Mouse (Mus musculus): ENCODE measurements around the gene Lrp2.

Lrp2 gene

DNA sequence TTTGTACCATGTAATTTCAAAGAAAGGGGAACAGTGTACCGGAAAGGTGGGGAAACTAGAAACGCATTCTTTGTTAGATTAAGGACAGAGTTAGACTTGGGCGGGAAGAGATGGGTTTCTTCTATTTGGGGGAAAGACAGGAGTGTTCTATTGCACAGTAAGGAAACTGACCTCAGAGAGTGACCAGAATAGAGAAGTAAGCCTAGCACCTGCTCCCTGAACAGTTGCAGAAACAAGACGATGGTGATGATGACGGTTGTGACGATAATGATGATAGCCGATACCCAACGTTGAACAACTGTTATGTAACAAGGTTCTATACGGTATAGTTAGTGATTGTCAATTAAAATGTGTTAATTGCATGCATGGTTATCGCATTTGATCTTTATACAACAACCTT lies 171.3 kb downstream of the Lrp2 start:
- in situ Hi-C loops (cut with MseI, MboI) = no loop called here

DNA sequence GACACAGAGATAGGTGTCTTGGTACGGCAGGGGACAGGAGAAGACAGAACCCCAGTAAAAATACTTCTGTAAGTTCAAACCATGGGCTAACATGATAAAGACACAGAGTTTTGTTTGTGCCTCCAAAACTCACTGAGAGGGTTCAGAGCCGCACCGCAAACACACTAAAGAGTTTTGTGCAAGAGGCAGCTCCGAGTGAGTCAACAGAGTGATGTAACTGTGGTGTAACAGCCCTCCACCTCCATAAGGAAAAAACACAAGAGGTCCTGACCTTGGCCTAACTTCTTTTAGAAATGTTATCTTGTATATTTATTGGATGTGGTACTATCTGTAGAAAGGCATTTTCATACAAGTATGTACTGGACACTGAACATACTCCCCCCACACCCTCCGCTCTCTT lies 180.2 kb downstream of the Lrp2 start:
- in situ Hi-C loops (cut with MseI, MboI) = no loop called here

- in situ Hi-C loops (cut with MseI, MboI) = no loop called here
These were observed 183.6 kb downstream of the Lrp2 start for GRCm38 (mm10) chr2:69402309-69402708.

DNA sequence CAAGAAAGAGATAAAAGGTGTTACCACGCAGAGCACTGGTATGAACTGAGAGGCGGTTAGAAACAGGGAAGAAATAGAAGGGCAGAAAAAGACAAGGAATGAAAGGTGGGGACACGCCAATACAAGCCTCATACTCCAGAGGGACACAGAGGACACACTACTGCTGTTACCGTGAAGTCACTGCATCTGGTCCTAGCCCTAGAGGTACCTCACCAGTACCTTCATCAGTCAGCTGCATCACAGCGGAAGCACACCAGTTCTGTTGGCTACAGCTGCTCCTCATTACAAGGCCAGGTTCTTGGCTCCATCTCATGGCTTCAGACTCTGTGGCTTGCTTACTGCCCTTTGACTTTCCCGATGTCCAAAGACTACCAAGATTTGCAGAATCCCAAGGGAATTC lies 184.0 kb downstream of the Lrp2 start:
- in situ Hi-C loops (cut with MseI, MboI) = no loop called here

- in situ Hi-C loops (cut with MseI, MboI) = no loop called here
These were observed 184.8 kb downstream of the Lrp2 start for GRCm38 (mm10) chr2:69400866-69401604.

DNA sequence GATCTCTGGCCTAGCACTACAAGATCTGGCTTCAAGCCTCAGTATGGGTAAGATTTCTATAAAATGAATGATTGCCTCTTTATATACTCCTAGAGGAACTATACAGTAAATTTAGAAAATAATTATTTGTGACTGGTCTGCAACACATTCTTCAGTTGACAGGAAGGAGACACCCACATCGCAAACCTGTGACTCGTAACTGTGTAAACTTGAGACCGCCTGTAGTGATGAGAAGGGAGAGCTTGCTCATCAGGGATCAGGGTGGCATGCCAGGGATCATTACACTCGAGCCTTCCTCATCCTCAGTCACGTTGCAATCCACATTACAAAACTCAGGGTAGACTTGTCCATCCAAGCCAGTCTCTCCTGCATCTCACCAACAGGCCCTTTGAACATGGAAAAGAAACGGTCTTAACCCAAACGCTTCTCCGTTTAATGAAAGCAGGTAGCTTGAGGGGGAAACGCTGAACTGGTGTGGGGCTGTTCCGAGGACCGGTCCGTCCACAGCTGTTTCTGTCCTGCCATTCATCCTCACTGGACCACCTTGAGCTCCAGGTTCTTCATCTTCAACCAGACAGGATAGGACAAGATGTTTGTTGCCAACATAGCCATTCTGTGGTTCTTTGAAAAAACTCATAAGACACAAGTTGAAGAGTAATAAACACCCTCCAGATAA lies 189.0 kb downstream of the Lrp2 start:
- in situ Hi-C loops (cut with MseI, MboI) = no loop called here

DNA sequence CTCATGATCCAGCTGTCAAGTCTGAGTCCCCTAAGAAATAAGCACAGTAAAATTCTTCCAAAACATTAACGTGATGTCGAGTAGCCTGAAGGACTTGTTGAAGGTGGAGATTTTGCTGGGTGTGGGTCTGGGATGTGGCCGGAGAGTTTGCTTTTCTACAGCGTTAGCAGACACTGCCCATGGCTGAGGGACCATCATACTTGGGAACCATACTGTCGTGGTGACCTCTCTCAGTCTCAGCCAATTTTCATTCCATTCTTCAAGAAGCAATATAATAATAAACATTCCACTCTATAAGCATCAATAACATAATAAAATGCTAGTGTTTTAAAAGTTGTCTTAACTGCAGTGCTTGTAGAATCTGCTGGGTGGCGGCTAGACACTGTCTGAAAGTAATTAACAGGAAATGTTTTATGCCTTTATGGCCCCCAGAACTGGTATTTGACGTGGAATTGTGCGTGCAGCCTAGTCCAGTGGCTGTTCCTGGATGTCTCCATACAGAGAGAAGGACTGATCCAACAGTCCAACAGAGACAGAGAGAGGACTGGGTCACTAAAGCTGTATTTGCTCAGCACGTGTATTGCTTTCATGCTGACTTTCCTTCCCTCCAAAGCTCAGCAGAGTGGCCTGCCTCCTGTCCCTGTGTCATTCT lies 190.1 kb downstream of the Lrp2 start:
- in situ Hi-C loops (cut with MseI, MboI) = no loop called here

- in situ Hi-C loops (cut with MseI, MboI) = no loop called here
These were observed 191.9 kb downstream of the Lrp2 start for GRCm38 (mm10) chr2:69393947-69394346.

GRCm38 (mm10) chr2:69386118-69386871 lies 199.6 kb downstream of the Lrp2 start:
- in situ Hi-C loops (cut with MseI, MboI) = no loop called here

GRCm38 (mm10) chr2:69382838-69383237 lies 203.0 kb downstream of the Lrp2 start:
- in situ Hi-C loops (cut with MseI, MboI) = no loop called here

DNA sequence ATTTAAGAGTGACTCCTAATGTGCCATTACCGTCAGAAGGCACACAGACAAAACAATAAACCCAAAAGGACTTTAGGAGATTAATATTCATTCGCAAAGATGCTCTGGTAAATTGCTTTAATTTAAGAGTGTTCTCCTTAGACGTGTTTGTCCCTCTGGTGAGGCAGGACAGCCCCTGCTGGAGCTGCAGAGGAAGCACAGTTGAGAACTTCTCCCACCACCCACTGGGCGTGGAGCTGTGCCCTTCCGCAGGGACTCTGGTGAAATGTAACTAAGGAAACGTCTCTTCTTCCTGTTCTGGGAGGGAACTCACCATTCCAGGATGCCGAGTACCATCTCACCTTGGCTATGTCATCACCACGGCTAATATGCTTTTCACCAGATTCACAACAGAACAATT lies 204.1 kb downstream of the Lrp2 start:
- in situ Hi-C loops (cut with MseI, MboI) = no loop called here

GRCm38 (mm10) chr2:69380281-69380680 lies 205.6 kb downstream of the Lrp2 start, which contains the start of gene Dhrs9:
TSS of gene Dhrs9 (plus strand) at chr2:69380445.
- in situ Hi-C loops (cut with MseI, MboI) = no loop called here

DNA sequence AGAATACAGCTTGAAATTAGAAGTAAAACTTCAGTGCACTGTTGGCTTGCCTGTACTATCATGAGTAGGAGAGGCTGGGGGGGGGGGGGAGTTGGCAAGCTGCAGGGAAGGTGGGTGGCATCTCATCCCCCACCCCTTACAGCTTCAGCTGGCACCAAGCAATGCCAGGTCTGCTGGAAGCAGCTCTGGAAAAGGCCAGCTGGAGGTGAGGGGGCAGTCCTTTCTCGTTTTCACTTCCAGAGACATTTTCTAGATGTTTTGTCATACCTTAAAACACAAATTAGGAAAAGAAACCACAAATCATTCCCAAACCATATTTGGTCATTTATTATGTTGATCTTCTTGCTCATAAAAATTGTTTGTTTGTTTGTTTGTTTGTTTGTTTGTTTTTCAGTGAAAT lies 206.1 kb downstream of the Lrp2 start:
- in situ Hi-C loops (cut with MseI, MboI) = no loop called here

- in situ Hi-C loops (cut with MseI, MboI) = no loop called here
These were observed 209.1 kb downstream of the Lrp2 start for GRCm38 (mm10) chr2:69376780-69377179.
